ENCODE assay signal across 9 mouse cellular contexts in genomic region chr2:131054646-131055264, GRCm38 (mm10). TPM values are rescaled to one million over a fixed set of nuclear protein-coding genes. Genes with fewer than 3 reads are reported as not detected.
DNase-seq lines count a peak whose midpoint lies in the region; ATAC-seq lines count a peak whose summit lies in the region.
"Had no signal": no experiment of that assay in that cellular context is flagged by ENCODE, and none has a peak within 500 bp of the region (broad histone marks: within the 10 kb centered on the region; RNA-seq: fewer than 3 reads in every experiment).

No protein-coding gene starts in this region.

- H3K4me1 ChIP-seq in neural tube, embryonic 11.5 days (ENCODE audit: control insufficient read depth, insufficient read depth, low read length) = no peaks in the 10 kb centered on the region
- peaks cover 30% of the 10 kb centered on the region for H3K4me1 ChIP-seq in forebrain, embryonic 13.5 days
- peaks cover 47% of the 10 kb centered on the region for H3K4me1 ChIP-seq in limb, embryonic 13.5 days
- H3K4me1 ChIP-seq in stomach, embryonic 16.5 days (ENCODE audit: control insufficient read depth, insufficient read depth, low read length) = peaks cover 22% of the 10 kb centered on the region

- no peak overlapping the region for H3K27ac ChIP-seq in neural tube, embryonic 11.5 days (ENCODE audit: low read depth, low read length)
- no peak overlapping the region for H3K27ac ChIP-seq in forebrain, embryonic 13.5 days
- H3K27ac ChIP-seq in limb, embryonic 13.5 days = no peak overlapping the region
- H3K27ac ChIP-seq in stomach, embryonic 16.5 days (ENCODE audit: low read length) = no peak overlapping the region
- H3K27ac ChIP-seq: macrophage had no signal

- peak overlapping the region; percentile 23 for H3K4me2 ChIP-seq in neural tube, embryonic 11.5 days (ENCODE audit: low read depth)
- peak overlapping the region; percentile 56 for H3K4me2 ChIP-seq in forebrain, embryonic 13.5 days
- peak overlapping the region; percentile 60 for H3K4me2 ChIP-seq in limb, embryonic 13.5 days (replicated peaks)
- peak overlapping the region; percentile 47 for H3K4me2 ChIP-seq in stomach, embryonic 16.5 days (ENCODE audit: low read depth, low read length)

- no peak overlapping the region for H3K9ac ChIP-seq in neural tube, embryonic 11.5 days (ENCODE audit: low read length)
- H3K9ac ChIP-seq in forebrain, embryonic 13.5 days = peak overlapping the region; percentile 30; the same call in 1 of the 2 replicates
- H3K9ac ChIP-seq in limb, embryonic 13.5 days = peak overlapping the region; percentile 25
- H3K9ac ChIP-seq in stomach, embryonic 16.5 days (ENCODE audit: low read length) = peak overlapping the region; percentile 24

- 2% methylated on average over 21 of the region's 21 CpGs for WGBS in neural tube, embryonic 11.5 days
- 2% methylated on average over 21 of the region's 21 CpGs for WGBS in forebrain, embryonic 13.5 days
- 4% methylated on average over 21 of the region's 21 CpGs for WGBS in limb, embryonic 13.5 days
- WGBS in stomach, embryonic 16.5 days = 10% methylated on average over 21 of the region's 21 CpGs

- H3K27me3 ChIP-seq in neural tube, embryonic 11.5 days (ENCODE audit: control insufficient read depth, insufficient read depth, low read length) = peaks cover 39% of the 10 kb centered on the region
- H3K27me3 ChIP-seq in forebrain, embryonic 13.5 days = peaks cover 67% of the 10 kb centered on the region
- peaks cover 70% of the 10 kb centered on the region for H3K27me3 ChIP-seq in limb, embryonic 13.5 days
- H3K27me3 ChIP-seq in stomach, embryonic 16.5 days (ENCODE audit: control insufficient read depth, insufficient read depth, low read length) = peaks cover 36% of the 10 kb centered on the region

- H3K36me3 ChIP-seq in neural tube, embryonic 11.5 days (ENCODE audit: control insufficient read depth, insufficient read depth, low read length) = no peaks in the 10 kb centered on the region
- no peaks in the 10 kb centered on the region for H3K36me3 ChIP-seq in forebrain, embryonic 13.5 days (ENCODE audit: poor library complexity, severe bottlenecking)
- H3K36me3 ChIP-seq in limb, embryonic 13.5 days = no peaks in the 10 kb centered on the region
- no peaks in the 10 kb centered on the region for H3K36me3 ChIP-seq in stomach, embryonic 16.5 days (ENCODE audit: control insufficient read depth, insufficient read depth, low read length)

- 0 out of 2 replicates have a peak, but pooled peaks have one; percentile 22 for ATAC-seq in neural tube, embryonic 11.5 days (ENCODE audit: insufficient read depth, low FRiP score, low TSS enrichment)
- no peak for ATAC-seq in forebrain, embryonic 13.5 days
- ATAC-seq in limb, embryonic 13.5 days (ENCODE audit: low FRiP score, low read depth) = no peak
- ATAC-seq in stomach, embryonic 16.5 days (ENCODE audit: insufficient read depth, low FRiP score) = no peak
- no peak for ATAC-seq in cerebellum, adult (ENCODE audit: insufficient number of reproducible peaks, low FRiP score, low TSS enrichment)

- DNase-seq in neural tube, embryonic 11.5 days (ENCODE audit: low spot score) = no peak
- DNase-seq in neural tube, embryonic 10.5 days (ENCODE audit: extremely low spot score, low spot score) = no peak
- DNase-seq in T-cell, adult 2 months (ENCODE audit: low spot score) = no peak
- DNase-seq: gastrocnemius, postnatal 14 days had no signal

- H3K4me3 ChIP-seq in neural tube, embryonic 11.5 days (ENCODE audit: low read depth, low read length) = no peak overlapping the region; the same call in 1 of the 2 replicates
- H3K4me3 ChIP-seq in forebrain, embryonic 13.5 days = peak overlapping the region; percentile 29
- H3K4me3 ChIP-seq in limb, embryonic 13.5 days = peak overlapping the region; percentile 41
- H3K4me3 ChIP-seq in stomach, embryonic 16.5 days (replicated peaks; ENCODE audit: low read length) = peak overlapping the region; percentile 36

- H3K9me3 ChIP-seq in neural tube, embryonic 11.5 days (ENCODE audit: control insufficient read depth, low read length) = no peaks in the 10 kb centered on the region
- H3K9me3 ChIP-seq in forebrain, embryonic 13.5 days (replicated peaks) = no peaks in the 10 kb centered on the region
- no peaks in the 10 kb centered on the region for H3K9me3 ChIP-seq in limb, embryonic 13.5 days
- no peaks in the 10 kb centered on the region for H3K9me3 ChIP-seq in stomach, embryonic 16.5 days (replicated peaks; ENCODE audit: control insufficient read depth, low read length)

RNA-seq across cellular contexts. Expression of gene Adam33, which starts 8.9 kb away (rescaled TPM):
- 0.37 and 0.72 TPM in 2 replicates for polyA plus RNA-seq in neural tube, embryonic 11.5 days (2014; fragmentation: Nextera tagmentation; extraction: Ambion mirVana)
- 0.34 and 0.39 TPM in 2 replicates for polyA plus RNA-seq in forebrain, embryonic 13.5 days (2015; fragmentation: Nextera tagmentation; extraction: Ambion mirVana)
- 26.5 and 28.5 TPM in 2 replicates for polyA plus RNA-seq in limb, embryonic 13.5 days (2015; fragmentation: Nextera tagmentation; extraction: Ambion mirVana)
- 14.2 and 15.5 TPM in 2 replicates for polyA plus RNA-seq in stomach, embryonic 16.5 days (2015; fragmentation: Nextera tagmentation; extraction: Ambion mirVana)

RNA-seq across cellular contexts. Expression of gene Gfra4, which starts 11.9 kb away (rescaled TPM):
- polyA plus RNA-seq in neural tube, embryonic 11.5 days (2014; fragmentation: Nextera tagmentation; extraction: Ambion mirVana) = 5.5 and 7.4 TPM in 2 replicates
- 10.8 and 14.9 TPM in 2 replicates for polyA plus RNA-seq in forebrain, embryonic 13.5 days (2015; fragmentation: Nextera tagmentation; extraction: Ambion mirVana)
- polyA plus RNA-seq in limb, embryonic 13.5 days (2015; fragmentation: Nextera tagmentation; extraction: Ambion mirVana) = 27.4 and 29.2 TPM in 2 replicates
- 9.8 and 10.9 TPM in 2 replicates for polyA plus RNA-seq in stomach, embryonic 16.5 days (2015; fragmentation: Nextera tagmentation; extraction: Ambion mirVana)

RNA-seq across cellular contexts. Expression of gene Siglec1, which starts 31.8 kb away (rescaled TPM):
- polyA plus RNA-seq in neural tube, embryonic 11.5 days (2014; fragmentation: Nextera tagmentation; extraction: Ambion mirVana) = 0.04 and 0.12 TPM in 2 replicates
- polyA plus RNA-seq in forebrain, embryonic 13.5 days (2015; fragmentation: Nextera tagmentation; extraction: Ambion mirVana) = 0.08 TPM in 2 replicates
- 0.17 and 0.19 TPM in 2 replicates for polyA plus RNA-seq in limb, embryonic 13.5 days (2015; fragmentation: Nextera tagmentation; extraction: Ambion mirVana)
- 0.29 and 0.44 TPM in 2 replicates for polyA plus RNA-seq in stomach, embryonic 16.5 days (2015; fragmentation: Nextera tagmentation; extraction: Ambion mirVana)
